Mouse (Mus musculus): ENCODE data around the gene Zcchc7. TPM values are rescaled to one million over a fixed set of nuclear protein-coding genes. Genes with fewer than 3 reads are reported as not detected.

The Zcchc7 gene
- 5.3 TPM for polyA plus RNA-seq (2012; fragmentation: generic; extraction: Trizol)
- long read RNA-seq, experiment 1, full-length matches to known transcripts, result 8 of 26 reads
- long read RNA-seq, experiment 1, partial matches to known transcripts, result 11 of 26 reads
- long read RNA-seq, experiment 1, other reads (novel, unspliced or antisense), result 7 of 26 reads
- long read RNA-seq, experiment 2, transcript Zcchc7-203 (9 exons, 2,503 nt), result major isoform, 18 of 31 reads
- long read RNA-seq, experiment 2, partial matches to known transcripts, result 1 of 31 reads
- long read RNA-seq, experiment 2, other reads (novel, unspliced or antisense), result 11 of 31 reads

GRCm38 (mm10) chr4:44755553-44756133 is at the start of gene Zcchc7:
Zcchc7 (plus strand) TSS chr4:44755877.
- H3K79me3 ChIP-seq (ENCODE audit: low read depth), result peaks cover 17% of the 10 kb centered on the region
- peaks cover 40% of the 10 kb centered on the region for H3K79me2 ChIP-seq (ENCODE audit: control insufficient read depth, insufficient read depth)
- TF ChIP-seq CEBPB (IDR thresholded peaks at IDR 0.05; ENCODE audit: low read depth) (no peak), CTCF (IDR thresholded peaks at IDR 0.05; ENCODE audit: control insufficient read depth, insufficient read depth, insufficient read length) (no peak), MAX (IDR thresholded peaks at IDR 0.05) (no peak), USF1 (IDR thresholded peaks at IDR 0.05; ENCODE audit: low read depth) (no peak), MYOD1 (IDR thresholded peaks at IDR 0.05; ENCODE audit: control insufficient read depth, insufficient read length, low read depth) (no peak), FOSL1 (IDR thresholded peaks at IDR 0.05; ENCODE audit: insufficient read depth, low read length, poor library complexity, severe bottlenecking) (no peak), MYOG (IDR thresholded peaks at IDR 0.05; ENCODE audit: control insufficient read depth, extremely low read depth, insufficient read length) (no peak)
- peak within 1 kb of the TSS; percentile 87 for H3K4me3 ChIP-seq (ENCODE audit: insufficient read depth, poor library complexity, severe bottlenecking)
- no peaks in the 10 kb centered on the region for H3K36me3 ChIP-seq (ENCODE audit: control insufficient read depth, insufficient read depth)
- peak within 1 kb of the TSS; percentile 94 for H3ac ChIP-seq (ENCODE audit: control insufficient read depth, insufficient read length, low read depth)
- peaks cover 4% of the 10 kb centered on the region for H3K27me3 ChIP-seq (ENCODE audit: control insufficient read depth, insufficient read depth, insufficient read length)

GRCm38 (mm10) chr4:44705967-44706366 is 49.7 kb upstream of the Zcchc7 start:
- H3K79me2 ChIP-seq (ENCODE audit: control insufficient read depth, insufficient read depth), result no peaks in the 10 kb centered on the region
- H3K36me3 ChIP-seq (ENCODE audit: control insufficient read depth, insufficient read depth), result no peaks in the 10 kb centered on the region
- H3ac ChIP-seq (ENCODE audit: control insufficient read depth, insufficient read length, low read depth), result no peak overlapping the region
- TF ChIP-seq MYOG (IDR thresholded peaks at IDR 0.05; ENCODE audit: control insufficient read depth, extremely low read depth, insufficient read length), result no peak
- no peak for TF ChIP-seq MAX (IDR thresholded peaks at IDR 0.05)
- TF ChIP-seq MYOD1 (IDR thresholded peaks at IDR 0.05; ENCODE audit: control insufficient read depth, insufficient read length, low read depth), result no peak
- TF ChIP-seq USF1 (IDR thresholded peaks at IDR 0.05; ENCODE audit: low read depth), result no peak
- TF ChIP-seq CTCF (IDR thresholded peaks at IDR 0.05; ENCODE audit: control insufficient read depth, insufficient read depth, insufficient read length), result no peak
- no peak for TF ChIP-seq CEBPB (IDR thresholded peaks at IDR 0.05; ENCODE audit: low read depth)
- no peak for TF ChIP-seq FOSL1 (IDR thresholded peaks at IDR 0.05; ENCODE audit: insufficient read depth, low read length, poor library complexity, severe bottlenecking)
- H3K4me3 ChIP-seq (ENCODE audit: insufficient read depth, poor library complexity, severe bottlenecking), result no peak overlapping the region
- H3K27me3 ChIP-seq (ENCODE audit: control insufficient read depth, insufficient read depth, insufficient read length), result peaks cover 69% of the 10 kb centered on the region
- no peaks in the 10 kb centered on the region for H3K79me3 ChIP-seq (ENCODE audit: low read depth)

- Histone ChIP-seq H3ac (ENCODE audit: control insufficient read depth, insufficient read length, low read depth) (no peak overlapping the region), H3K36me3 (ENCODE audit: control insufficient read depth, insufficient read depth) (no peaks in the 10 kb centered on the region), H3K79me3 (ENCODE audit: low read depth) (no peaks in the 10 kb centered on the region), H3K4me3 (ENCODE audit: insufficient read depth, poor library complexity, severe bottlenecking) (no peak overlapping the region), H3K79me2 (ENCODE audit: control insufficient read depth, insufficient read depth) (no peaks in the 10 kb centered on the region), H3K27me3 (ENCODE audit: control insufficient read depth, insufficient read depth, insufficient read length) (peaks cover 68% of the 10 kb centered on the region)
- TF ChIP-seq MYOD1 (IDR thresholded peaks at IDR 0.05; ENCODE audit: control insufficient read depth, insufficient read length, low read depth) (no peak), CTCF (IDR thresholded peaks at IDR 0.05; ENCODE audit: control insufficient read depth, insufficient read depth, insufficient read length) (no peak), MYOG (IDR thresholded peaks at IDR 0.05; ENCODE audit: control insufficient read depth, extremely low read depth, insufficient read length) (no peak), USF1 (IDR thresholded peaks at IDR 0.05; ENCODE audit: low read depth) (no peak), FOSL1 (IDR thresholded peaks at IDR 0.05; ENCODE audit: insufficient read depth, low read length, poor library complexity, severe bottlenecking) (no peak), MAX (IDR thresholded peaks at IDR 0.05) (no peak)
Observed at GRCm38 (mm10) chr4:44706865-44707264, 48.8 kb upstream of the Zcchc7 start.

DNA sequence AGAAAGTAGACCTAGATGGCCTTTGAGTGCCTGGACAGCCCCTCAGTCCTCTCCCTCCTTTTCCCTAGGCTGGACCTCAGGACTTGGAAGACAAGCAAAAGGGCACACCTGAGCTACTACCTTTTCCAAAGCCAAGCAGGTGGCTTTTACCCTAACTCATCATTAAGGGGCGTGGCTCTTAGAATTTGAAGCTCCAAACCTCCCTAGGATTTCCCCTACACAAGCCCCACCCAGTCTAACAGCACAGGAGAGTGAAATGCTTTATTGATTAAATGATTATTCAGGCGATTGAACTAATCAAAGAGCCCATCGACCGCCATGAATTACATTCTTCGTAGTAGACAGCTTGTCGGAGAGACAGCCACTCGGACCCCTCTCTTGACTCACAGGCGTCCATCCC is 47.4 kb upstream of the Zcchc7 start:
- Histone ChIP-seq H3K4me3 (ENCODE audit: insufficient read depth, poor library complexity, severe bottlenecking) (no peak overlapping the region), H3K27me3 (ENCODE audit: control insufficient read depth, insufficient read depth, insufficient read length) (peaks cover 68% of the 10 kb centered on the region), H3K36me3 (ENCODE audit: control insufficient read depth, insufficient read depth) (no peaks in the 10 kb centered on the region), H3ac (ENCODE audit: control insufficient read depth, insufficient read length, low read depth) (no peak overlapping the region), H3K79me3 (ENCODE audit: low read depth) (no peaks in the 10 kb centered on the region), H3K79me2 (ENCODE audit: control insufficient read depth, insufficient read depth) (no peaks in the 10 kb centered on the region)
- TF ChIP-seq CEBPB (IDR thresholded peaks at IDR 0.05; ENCODE audit: low read depth), result no peak

DNA sequence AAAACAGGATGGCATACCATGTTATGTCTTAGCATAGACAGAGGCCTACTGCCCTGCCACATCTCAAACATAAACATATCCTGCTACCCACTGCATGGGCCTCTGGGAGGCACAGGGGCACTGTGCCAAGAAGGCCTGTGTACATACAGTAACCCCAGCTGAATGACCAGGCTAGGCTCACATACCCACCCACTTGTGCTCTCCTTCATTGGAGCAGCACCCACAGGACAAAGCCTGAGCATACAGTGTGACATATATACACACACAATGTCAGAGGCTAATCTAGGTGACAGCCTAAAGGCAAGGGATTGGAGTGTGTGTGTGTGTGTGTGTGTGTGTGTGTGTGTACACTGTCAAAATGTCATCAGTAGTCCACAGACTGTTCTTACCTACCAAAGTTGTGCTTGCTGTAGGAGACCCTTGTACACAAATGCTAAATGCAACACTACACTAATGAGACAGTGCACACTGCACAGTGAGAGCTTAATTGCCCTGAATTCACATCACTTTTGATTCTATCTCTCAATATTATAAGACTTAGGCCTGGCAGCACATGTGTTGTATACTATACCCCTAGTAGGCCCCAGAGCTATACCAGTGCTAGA is 46.5 kb upstream of the Zcchc7 start:
- no peaks in the 10 kb centered on the region for H3K79me2 ChIP-seq (ENCODE audit: control insufficient read depth, insufficient read depth)
- no peak overlapping the region for H3K4me3 ChIP-seq (ENCODE audit: insufficient read depth, poor library complexity, severe bottlenecking)
- no peak overlapping the region for H3ac ChIP-seq (ENCODE audit: control insufficient read depth, insufficient read length, low read depth)
- H3K36me3 ChIP-seq (ENCODE audit: control insufficient read depth, insufficient read depth), result no peaks in the 10 kb centered on the region
- no peaks in the 10 kb centered on the region for H3K79me3 ChIP-seq (ENCODE audit: low read depth)
- TF ChIP-seq MAX (IDR thresholded peaks at IDR 0.05) (no peak), USF1 (IDR thresholded peaks at IDR 0.05; ENCODE audit: low read depth) (no peak), MYOG (IDR thresholded peaks at IDR 0.05; ENCODE audit: control insufficient read depth, extremely low read depth, insufficient read length) (no peak), CEBPB (IDR thresholded peaks at IDR 0.05; ENCODE audit: low read depth) (no peak), MYOD1 (IDR thresholded peaks at IDR 0.05; ENCODE audit: control insufficient read depth, insufficient read length, low read depth) (no peak), FOSL1 (IDR thresholded peaks at IDR 0.05; ENCODE audit: insufficient read depth, low read length, poor library complexity, severe bottlenecking) (no peak), CTCF (IDR thresholded peaks at IDR 0.05; ENCODE audit: control insufficient read depth, insufficient read depth, insufficient read length) (no peak)
- H3K27me3 ChIP-seq (ENCODE audit: control insufficient read depth, insufficient read depth, insufficient read length), result peaks cover 68% of the 10 kb centered on the region

Data from C2C12 (cell line).